Mouse (Mus musculus) neural tube, embryonic 10.5 days (tissue): ENCODE data around the gene Rer1.

Experiments
- DNase-seq: peaks from one replicate; pipeline ENCODE4 v3.0.0-alpha.2; 2017; ENCODE audit warnings: low spot score; ENCODE audit errors: extremely low spot score

The Rer1 gene

DNA sequence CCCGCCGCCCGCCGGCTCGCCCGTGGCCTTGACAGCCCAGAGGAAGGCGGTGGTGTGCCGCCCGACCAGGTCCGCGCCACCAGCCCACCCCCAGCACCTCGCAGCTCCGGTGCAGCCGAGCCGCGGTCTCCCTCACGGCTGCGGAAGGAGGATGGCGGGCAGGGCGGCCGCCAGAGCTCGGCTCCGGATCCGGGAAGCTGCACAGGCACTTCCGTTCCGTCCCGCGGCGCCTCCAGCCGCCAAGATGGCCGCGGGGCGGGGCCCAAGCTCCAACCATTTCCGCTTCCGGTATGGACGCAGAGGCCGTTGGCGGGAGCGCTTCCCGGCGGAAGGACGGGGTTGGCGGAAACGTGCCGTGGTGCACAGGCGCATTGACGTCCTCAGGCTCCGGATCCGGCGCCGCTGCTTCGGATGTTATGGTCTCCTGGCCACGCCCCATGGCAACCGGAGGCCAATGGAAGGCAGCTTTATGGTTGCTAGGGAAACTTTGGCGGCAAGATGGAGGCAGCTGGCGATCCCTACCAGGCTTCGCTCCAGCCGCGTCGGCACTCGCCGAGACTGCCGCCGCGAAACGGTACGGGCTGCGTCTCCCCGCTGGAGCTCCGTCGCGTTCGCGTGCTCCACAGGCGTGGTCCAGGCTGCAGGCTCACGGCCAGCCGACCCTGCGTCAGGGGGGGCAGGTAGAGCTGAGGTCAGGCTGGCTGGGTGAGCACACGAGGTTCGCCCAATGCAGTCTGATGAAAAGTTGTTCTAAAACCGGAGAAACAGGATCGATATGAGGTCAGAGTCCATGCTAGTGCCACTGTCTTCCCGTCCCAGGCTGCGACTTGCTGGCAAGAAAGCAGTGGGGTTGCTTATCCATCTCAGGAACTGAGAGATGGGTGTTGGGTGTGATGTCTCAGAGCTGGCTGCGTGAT, at the start of gene Rer1, which contains the start of gene Morn1:
Rer1 (minus strand) TSS at position 275 of the 917 bp plus-strand sequence.
Morn1 (plus strand) TSS at position 470 of the 917 bp plus-strand sequence.
- peak; percentile 100 for DNase-seq

- no peak for DNase-seq
Measured at GRCm38 (mm10) chr4:155134686-155135172, 48.5 kb upstream of the Rer1 start.

DNA sequence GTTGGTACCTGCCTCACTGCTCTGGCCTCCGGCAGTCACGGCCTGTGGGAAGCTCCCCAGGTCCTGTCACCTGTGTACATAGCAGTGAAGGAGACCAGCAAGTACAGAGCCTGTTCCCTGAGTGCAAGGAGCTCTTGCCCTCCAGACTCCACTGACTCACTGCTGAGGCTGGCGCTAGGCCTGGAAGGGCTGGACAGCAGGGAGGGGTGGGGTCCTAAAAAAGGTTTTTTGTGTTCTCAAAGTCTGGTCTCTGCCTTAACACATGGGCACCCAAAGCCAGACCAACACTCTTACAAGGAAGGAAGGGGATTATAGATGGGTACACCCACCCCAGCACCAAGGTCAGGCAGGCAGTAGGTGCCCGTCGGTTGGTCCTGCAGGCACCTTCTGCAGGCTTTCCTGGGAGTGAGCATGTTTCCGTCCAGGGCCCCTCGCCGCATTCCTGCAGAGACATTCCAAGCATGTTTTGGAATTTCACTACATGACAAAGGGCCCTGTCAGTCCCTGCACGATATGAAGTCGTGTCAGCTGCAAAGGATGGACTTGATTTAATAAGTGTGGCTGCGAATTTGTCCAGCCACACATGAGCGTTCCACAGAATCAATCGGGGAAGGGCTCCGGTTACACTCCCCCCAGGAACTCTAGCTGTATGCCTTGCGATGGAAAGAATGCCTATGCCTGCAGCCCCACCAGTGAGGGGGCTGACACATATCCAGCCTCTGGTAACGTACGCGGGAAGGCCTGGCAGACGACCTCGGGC, 47.7 kb upstream of the Rer1 start:
- no peak for DNase-seq

- no peak for DNase-seq
Measured at GRCm38 (mm10) chr4:155133188-155133587, 47.0 kb upstream of the Rer1 start.

DNA sequence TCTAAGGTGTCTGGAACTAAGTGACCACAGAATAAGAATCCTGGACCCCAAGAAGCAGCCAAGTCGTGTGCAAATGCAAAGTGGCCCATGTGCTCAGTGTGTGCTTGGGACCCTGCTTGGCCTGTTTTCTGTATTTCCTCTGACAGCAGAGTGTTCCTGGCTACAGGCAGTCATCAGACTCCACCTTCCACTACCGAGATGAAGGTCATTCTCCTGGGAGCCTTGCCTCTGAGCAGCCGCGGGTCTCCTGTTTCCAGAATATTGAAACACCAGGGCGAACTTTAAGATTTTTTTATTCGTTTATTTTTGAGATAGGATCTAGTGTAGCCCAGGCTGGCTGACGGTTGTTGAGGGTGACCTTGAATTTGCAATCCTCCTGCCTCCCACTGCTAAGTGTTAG, 44.4 kb upstream of the Rer1 start:
- no peak for DNase-seq

DNA sequence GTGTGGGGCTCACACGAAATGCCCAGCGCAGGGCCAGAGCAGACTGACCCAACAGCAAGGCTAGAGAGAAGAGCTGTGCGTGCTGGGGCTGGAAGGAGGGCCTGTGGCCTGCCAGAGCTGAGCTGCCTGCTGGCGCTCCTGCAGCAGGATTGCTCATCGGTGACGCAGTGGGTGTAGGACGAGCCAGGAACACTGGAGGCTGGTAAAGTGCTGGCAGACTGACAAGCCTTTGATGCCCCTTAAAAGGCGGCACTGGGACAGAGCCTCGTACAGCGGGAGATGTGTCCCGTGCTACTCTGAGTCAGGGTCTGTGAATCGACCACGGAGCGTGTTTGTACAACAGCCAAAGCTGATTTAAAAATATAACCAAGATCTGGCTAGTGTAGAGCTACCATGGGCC, 43.8 kb upstream of the Rer1 start:
- DNase-seq: no peak

GRCm38 (mm10) chr4:155129132-155129917, 43.1 kb upstream of the Rer1 start:
- no peak for DNase-seq

GRCm38 (mm10) chr4:155128411-155128810, 42.2 kb upstream of the Rer1 start:
- no peak for DNase-seq

DNA sequence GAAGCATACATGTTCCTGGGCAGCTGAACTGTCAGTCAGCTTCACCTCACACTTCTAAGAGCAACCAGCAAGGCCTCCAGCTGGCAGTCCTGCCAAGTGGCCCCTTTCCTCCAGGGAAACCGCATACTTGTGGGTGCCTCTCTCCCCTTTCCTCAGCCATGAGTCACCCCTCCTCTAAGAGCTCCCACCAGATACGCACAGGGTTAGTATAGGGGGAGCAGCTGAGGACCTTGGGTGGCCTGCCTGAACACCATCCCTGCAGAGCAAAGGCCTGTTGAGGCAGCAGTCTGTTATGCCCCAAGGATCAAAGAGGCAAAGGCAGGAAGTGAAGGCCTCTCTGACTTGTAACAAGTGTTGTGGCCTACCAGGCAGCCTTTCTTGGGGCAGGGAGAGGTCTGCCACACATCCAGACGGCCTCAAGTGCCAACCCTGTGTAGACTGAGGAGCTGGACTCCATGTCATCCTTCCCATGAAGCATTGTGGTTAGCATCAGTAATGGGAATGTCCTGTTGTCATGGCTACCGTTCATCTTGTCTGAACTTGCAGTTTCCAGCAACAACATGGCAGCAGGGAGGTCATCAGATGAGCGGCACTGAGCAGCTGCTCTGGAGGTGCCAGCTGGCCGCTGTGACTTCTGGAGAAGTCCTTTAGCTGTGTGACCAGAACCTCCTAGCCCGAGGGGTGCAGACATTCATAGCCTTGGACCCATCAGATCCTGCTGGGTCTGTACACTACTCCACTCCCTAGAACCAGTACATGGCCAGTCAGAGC, 40.6 kb upstream of the Rer1 start:
- no peak for DNase-seq

DNA sequence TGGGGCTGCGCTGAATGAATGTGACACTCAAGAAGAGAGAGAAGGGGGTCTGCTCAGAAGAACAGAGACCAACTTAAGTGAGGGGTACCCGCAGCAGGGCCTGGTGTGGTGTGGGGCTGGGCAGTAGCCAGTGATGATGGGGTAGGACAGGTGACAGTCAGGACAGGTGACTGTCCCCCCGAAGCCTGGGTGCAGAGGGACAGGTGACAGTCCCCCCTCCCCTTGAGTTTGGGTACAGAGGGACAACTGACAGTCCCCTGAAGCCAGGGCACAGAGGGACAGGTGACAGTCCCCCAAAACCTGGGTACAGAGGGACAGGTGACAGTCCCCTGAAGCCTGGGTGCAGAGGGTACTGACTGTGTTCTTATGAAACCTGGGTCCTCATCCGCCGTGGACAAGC, 40.0 kb upstream of the Rer1 start:
- no peak for DNase-seq

DNA sequence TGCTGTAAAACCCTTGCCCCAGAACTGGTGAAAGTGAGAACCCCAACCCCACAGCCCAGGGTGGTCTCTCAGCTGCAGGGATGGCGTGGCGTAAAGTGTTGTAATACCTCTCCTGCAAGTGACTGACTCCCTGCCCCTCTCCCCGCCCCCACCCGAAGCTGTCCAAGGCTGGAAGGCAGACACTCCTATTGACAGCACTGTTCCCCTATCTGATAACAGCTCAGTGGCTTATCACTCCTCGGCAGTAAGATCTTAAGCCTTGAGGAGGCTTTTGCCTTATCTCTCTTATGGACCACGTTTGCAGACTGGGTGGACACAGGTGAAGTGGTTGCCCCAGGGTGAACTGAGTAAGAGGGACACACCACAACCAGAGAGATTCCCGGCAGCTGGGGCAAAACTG, 39.1 kb upstream of the Rer1 start:
- no peak for DNase-seq

DNA sequence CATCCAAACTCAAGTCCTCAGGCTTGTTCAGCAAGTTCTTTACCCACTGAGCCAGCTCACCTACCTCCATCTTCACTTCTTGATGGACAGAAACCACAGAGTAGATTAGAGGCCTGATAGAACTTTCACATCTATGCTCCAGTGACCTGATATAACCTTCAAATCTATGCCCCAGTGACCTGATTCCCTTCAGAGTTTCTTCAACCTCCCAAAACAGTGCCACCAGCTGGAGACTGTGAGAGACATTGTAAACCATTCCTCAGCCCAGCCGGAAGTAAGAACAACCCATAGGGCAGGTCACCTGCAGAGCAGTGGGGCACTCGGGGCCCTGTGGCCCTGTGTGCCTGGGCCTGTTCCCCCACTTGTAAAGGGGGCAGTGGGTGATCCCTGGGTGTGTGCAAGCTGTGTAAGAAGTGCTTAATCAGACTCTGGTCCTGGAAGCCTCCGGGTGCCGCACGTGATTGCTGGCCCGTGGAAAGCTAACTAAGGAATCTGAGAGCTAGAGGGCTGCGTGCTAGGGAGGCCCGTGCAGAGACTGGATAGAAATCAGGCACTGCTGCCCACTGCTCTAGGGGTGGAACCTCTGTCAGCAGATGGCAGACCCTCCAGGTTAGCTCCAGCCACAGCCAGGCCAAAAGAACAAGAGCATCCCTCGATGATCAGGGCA, 37.8 kb upstream of the Rer1 start:
- DNase-seq: no peak

DNA sequence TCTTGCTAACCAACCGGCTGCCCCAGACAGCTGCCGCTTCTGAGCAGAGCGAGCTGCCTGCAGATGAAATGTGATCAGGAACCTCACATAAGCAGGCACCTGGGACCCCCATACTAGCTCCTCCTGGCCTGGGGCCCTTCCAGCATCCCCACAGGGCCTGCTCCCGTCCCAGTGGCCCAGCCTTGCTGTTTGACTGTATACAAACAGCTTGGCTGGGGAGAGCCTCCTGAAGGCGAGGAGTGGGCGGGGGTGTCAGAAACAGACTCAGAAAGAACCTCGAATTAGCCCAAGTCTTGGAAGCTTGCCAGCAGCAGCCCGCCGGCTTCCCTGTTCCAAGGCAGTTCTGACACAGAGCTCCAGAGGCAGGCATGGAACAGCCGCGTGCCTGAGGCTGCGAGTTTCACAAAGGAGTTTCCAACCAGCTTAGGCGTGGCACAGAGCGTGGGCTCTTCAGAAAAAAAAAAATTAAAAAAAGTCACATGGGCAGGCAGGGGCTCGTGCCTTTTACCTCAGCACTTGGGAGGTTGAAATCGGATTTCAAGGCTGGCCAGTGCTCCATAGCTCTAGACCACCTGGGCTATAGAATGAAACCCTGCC, 36.4 kb upstream of the Rer1 start:
- no peak for DNase-seq

DNA sequence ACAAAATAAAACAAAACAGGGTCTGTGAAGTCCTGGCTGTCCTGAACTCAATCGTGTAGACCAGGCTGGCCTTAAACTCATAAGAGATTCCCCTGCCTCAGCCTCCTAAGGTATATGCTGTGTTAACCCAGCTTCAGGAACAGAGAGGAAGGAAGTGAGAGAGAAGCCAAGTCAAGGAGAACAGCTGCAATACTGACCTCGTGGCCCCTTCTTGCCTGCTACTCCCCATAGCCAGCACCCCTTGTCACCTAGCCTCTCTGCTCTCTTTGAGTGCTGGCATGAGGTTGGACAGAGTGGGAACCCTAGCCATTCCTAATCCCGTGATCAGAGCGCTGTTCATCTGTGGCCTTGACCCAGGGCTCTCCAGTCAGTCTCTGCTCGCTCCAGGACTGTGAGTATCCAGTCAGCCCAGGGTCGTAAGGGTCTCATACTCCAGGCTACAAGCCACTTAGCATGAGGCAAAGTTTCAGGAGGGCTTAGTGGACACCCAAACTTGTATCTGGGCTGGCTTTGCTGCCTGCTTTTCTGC, 35.8 kb upstream of the Rer1 start:
- no peak for DNase-seq

GRCm38 (mm10) chr4:155121222-155121621, 35.0 kb upstream of the Rer1 start:
- no peak for DNase-seq

GRCm38 (mm10) chr4:155120583-155120982, 34.4 kb upstream of the Rer1 start:
- DNase-seq: no peak

- DNase-seq: no peak
Measured at GRCm38 (mm10) chr4:155120038-155120437, 33.9 kb upstream of the Rer1 start.

DNA sequence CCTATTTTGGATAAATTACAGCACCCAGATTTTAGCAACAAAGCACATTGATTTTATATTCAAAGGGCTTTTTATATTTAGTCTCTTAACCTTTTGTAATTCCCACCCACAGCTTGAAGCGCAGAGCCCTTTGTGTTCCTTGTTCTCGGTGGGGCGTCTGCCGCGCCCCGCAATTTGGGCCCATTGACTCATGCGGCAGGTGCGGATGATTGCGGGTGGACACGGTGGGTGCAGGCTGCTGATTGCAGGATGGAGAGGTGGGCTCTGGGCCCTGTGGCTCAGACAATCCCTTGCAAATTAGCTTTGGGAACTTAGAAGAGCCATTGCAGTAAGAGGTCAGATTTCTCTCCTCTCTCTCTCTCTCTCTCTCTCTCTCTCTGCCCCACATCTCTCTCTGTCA, 32.1 kb upstream of the Rer1 start:
- DNase-seq: no peak

DNA sequence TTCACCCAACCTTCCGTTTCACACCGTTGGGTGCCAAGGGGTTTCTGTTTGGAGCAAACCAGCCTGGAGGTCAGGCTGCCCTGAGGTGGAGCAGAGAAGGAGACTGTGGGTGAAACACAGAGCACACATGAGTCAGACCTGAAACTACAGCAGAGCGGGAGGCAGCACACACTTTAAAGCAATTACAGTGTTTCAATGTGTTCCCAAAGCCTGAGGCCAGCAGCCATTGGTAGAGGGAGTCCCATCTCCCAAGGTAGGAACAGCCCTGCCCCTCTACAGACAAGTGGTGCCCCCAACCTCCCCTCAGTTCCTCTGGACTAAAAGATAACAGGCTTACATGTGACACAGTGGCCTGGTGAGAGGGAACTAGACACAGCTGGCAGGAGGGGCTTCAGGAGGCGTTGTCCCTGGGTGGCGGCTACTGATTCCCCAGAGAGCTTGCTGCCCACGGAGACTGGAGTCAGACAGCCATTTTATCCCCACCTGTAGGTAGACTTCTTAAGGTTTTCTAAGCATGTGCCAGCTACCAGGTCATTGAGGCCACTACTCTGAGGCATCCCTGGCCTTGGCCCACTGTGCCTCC, 31.3 kb upstream of the Rer1 start:
- no peak for DNase-seq
